14 mouse cellular contexts compared by ENCODE assay signal in genomic region chr5:135285211-135285610, GRCm38 (mm10). TPM values are rescaled to one million over a fixed set of nuclear protein-coding genes. Genes with fewer than 3 reads are reported as not detected.
"Had no signal": no experiment of that assay in that cellular context is flagged by ENCODE, and none has a peak within 500 bp of the region (broad histone marks: within the 10 kb centered on the region; RNA-seq: fewer than 3 reads in every experiment).

No protein-coding gene starts in this region.

- ATAC-seq: liver, postnatal 0 days had no signal

- H3K27me3 ChIP-seq: liver, embryonic 13.5 days; lung, embryonic 15.5 days; midbrain, embryonic 12.5 days; stomach, embryonic 15.5 days had no signal

- H3K36me3 ChIP-seq: liver, embryonic 13.5 days; lung, embryonic 15.5 days; midbrain, embryonic 12.5 days; stomach, embryonic 15.5 days had no signal

- H3K9ac ChIP-seq: liver, embryonic 13.5 days; liver, postnatal 0 days; lung, embryonic 15.5 days; midbrain, embryonic 12.5 days; stomach, embryonic 15.5 days had no signal

- H3K27ac ChIP-seq: left cerebral cortex, adult 2 months; liver, embryonic 13.5 days; lung, embryonic 15.5 days; macrophage; midbrain, embryonic 12.5 days; stomach, embryonic 15.5 days had no signal

- DNase-seq: kidney, postnatal 25 days; liver; liver, embryonic 13.5 days; liver, postnatal 0 days; lung, postnatal 14 days; right cerebral cortex, postnatal 14 days; thymus, adult 2 months; thymus, postnatal 25 days had no signal

- H3K4me3 ChIP-seq: left cerebral cortex, adult 2 months; liver, embryonic 13.5 days; lung, embryonic 15.5 days; megakaryocyte, embryonic 14.5 days; midbrain, embryonic 12.5 days; stomach, embryonic 15.5 days had no signal

- H3K4me1 ChIP-seq: liver, embryonic 13.5 days; lung, embryonic 15.5 days; megakaryocyte, embryonic 14.5 days; midbrain, embryonic 12.5 days; stomach, embryonic 15.5 days had no signal

- H3K9me3 ChIP-seq: liver, embryonic 13.5 days; lung, embryonic 15.5 days; midbrain, embryonic 12.5 days; stomach, embryonic 15.5 days had no signal

- H3K4me2 ChIP-seq: liver, embryonic 13.5 days; lung, embryonic 15.5 days; midbrain, embryonic 12.5 days; stomach, embryonic 15.5 days had no signal

RNA-seq across cellular contexts. Expression of gene Fzd9, which starts 34.2 kb away (rescaled TPM):
- polyA plus RNA-seq: macrophage had no signal
